Mouse (Mus musculus) lung, embryonic 14.5 days (tissue): ENCODE results near the gene Dock10. TPM values are rescaled to one million over a fixed set of nuclear protein-coding genes. Genes with fewer than 3 reads are reported as not detected.

Source experiments
- ATAC-seq: fragments of 200-750 bp; cut with Nextera tagmentation; 2 replicates; pipeline ENCODE4 v1.8.0; 2017; ENCODE audit warnings: mild to moderate bottlenecking, moderate TSS enrichment, moderate library complexity; ENCODE audit not compliant: insufficient read depth
- DNase-seq: peaks from one replicate; pipeline ENCODE4 v3.0.0-alpha.2; 2015
- H3K27ac ChIP-seq: fragments of 300-500 bp; sonication (generic); 2 replicates; pipeline ENCODE4 v1.5.1; 2014; ENCODE audit warnings: low read depth, mild to moderate bottlenecking, moderate library complexity
- H3K27me3 ChIP-seq: fragments of 300-500 bp; sonication (generic); 2 replicates; pipeline ENCODE4 v1.6.1; 2014; ENCODE audit warnings: low read length, control low read depth; ENCODE audit not compliant: insufficient read depth
- H3K36me3 ChIP-seq: fragments of 300-500 bp; sonication (generic); 2 replicates; pipeline ENCODE4 v1.6.1; 2014; ENCODE audit warnings: control low read depth; ENCODE audit not compliant: insufficient read depth
- H3K4me1 ChIP-seq: fragments of 300-500 bp; sonication (generic); 2 replicates; pipeline ENCODE4 v1.6.1; 2014; ENCODE audit warnings: antibody characterized with exemption, control low read depth; ENCODE audit not compliant: insufficient read depth
- H3K4me2 ChIP-seq: fragments of 300-500 bp; sonication (generic); 2 replicates; pipeline ENCODE4 v1.6.1; 2014; ENCODE audit warnings: mild to moderate bottlenecking
- H3K4me3 ChIP-seq: fragments of 300-500 bp; sonication (generic); 2 replicates; pipeline ENCODE4 v1.5.1; 2014; ENCODE audit warnings: low read depth, low read length
- H3K9ac ChIP-seq: fragments of 300-500 bp; sonication (generic); 2 replicates; pipeline ENCODE4 v1.6.1; 2014
- H3K9me3 ChIP-seq: fragments of 300-500 bp; sonication (generic); 2 replicates; pipeline ENCODE4 v1.6.1; 2016; ENCODE audit warnings: low read depth, low read length, control low read depth
- CTCF ChIP-seq: IDR thresholded peaks from 2 replicates; pipeline ENCODE4 v1.5.1; 2016; ENCODE audit warnings: antibody characterized with exemption, low read depth
- WGBS: fragments of 180-500 bp; shearing (Covaris S2); extraction: QIAGEN DNeasy Blood & Tissue Kit; methylation state at CpG from one replicate; pipeline ENCODE4 v1.1.7; 2014; 5-methylcytosine and 5-hydroxymethylcytosine counted together
- polyA plus RNA-seq: library from polyadenylated mRNA; unstranded; fragments of >200 nt; fragmentation: Nextera tagmentation; extraction: Ambion mirVana; gene quantifications from 2 replicates; pipeline ENCODE4 v1.2.1, GENCODE M21; 2014

The Dock10 gene
- polyA plus RNA-seq, 1 experiment from 2014 or later = 4.9 TPM

GRCm38 (mm10) chr1:80626800-80627199 is 131.5 kb downstream of the Dock10 start:
- no peak overlapping the region for H3K9ac ChIP-seq
- WGBS = 85% methylated on average over 4 of the region's 4 CpGs
- no peak overlapping the region for H3K4me3 ChIP-seq
- no peaks in the 10 kb centered on the region for H3K36me3 ChIP-seq
- H3K27me3 ChIP-seq = no peaks in the 10 kb centered on the region
- H3K4me2 ChIP-seq = no peak overlapping the region
- no peaks in the 10 kb centered on the region for H3K4me1 ChIP-seq
- no peak for TF ChIP-seq CTCF
- H3K9me3 ChIP-seq = no peaks in the 10 kb centered on the region
- H3K27ac ChIP-seq = no peak overlapping the region
- ATAC-seq (no peak), DNase-seq (no peak)

GRCm38 (mm10) chr1:80625371-80625770 is 133.0 kb downstream of the Dock10 start:
- no peak for TF ChIP-seq CTCF
- H3K27me3 ChIP-seq = no peaks in the 10 kb centered on the region
- no peak overlapping the region for H3K9ac ChIP-seq
- peak; percentile 52 for DNase-seq
- H3K4me3 ChIP-seq = no peak overlapping the region
- H3K4me1 ChIP-seq = no peaks in the 10 kb centered on the region
- no peak for ATAC-seq
- 36% methylated on average over 1 of the region's 1 CpGs for WGBS
- H3K36me3 ChIP-seq = no peaks in the 10 kb centered on the region
- H3K27ac ChIP-seq = no peak overlapping the region
- no peak overlapping the region for H3K4me2 ChIP-seq
- H3K9me3 ChIP-seq = no peaks in the 10 kb centered on the region

- 77% methylated on average over 4 of the region's 4 CpGs for WGBS
- Histone ChIP-seq H3K4me3 (no peak overlapping the region), H3K4me1 (no peaks in the 10 kb centered on the region), H3K4me2 (no peak overlapping the region), H3K27me3 (no peaks in the 10 kb centered on the region), H3K9ac (no peak overlapping the region), H3K36me3 (no peaks in the 10 kb centered on the region), H3K9me3 (no peaks in the 10 kb centered on the region), H3K27ac (no peak overlapping the region)
- ATAC-seq (no peak), DNase-seq (no peak)
- TF ChIP-seq CTCF = no peak
Observed at GRCm38 (mm10) chr1:80624552-80624951, 133.8 kb downstream of the Dock10 start.

DNA sequence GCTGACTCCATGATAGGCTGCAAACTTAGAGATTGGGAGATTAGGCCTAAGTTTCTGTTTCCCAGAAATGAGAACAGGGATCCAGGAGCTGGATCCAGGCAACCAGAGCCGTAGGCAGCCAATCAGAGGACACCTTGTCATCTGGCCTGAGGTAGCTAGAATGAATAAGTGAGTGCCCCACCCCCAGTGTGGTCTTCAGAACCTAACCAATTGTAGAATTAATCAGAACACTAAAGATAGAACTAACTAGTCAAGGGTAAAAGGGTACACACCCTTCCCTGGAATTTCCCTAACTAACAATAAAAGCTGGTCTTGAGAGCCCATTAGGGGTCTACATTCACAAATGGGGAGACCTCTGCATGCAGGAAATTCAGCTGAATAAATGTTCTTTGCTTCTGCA is 135.7 kb downstream of the Dock10 start:
- no peaks in the 10 kb centered on the region for H3K27me3 ChIP-seq
- no peaks in the 10 kb centered on the region for H3K9me3 ChIP-seq
- H3K4me2 ChIP-seq = no peak overlapping the region
- 86% methylated on average over 1 of the region's 1 CpGs for WGBS
- H3K36me3 ChIP-seq = no peaks in the 10 kb centered on the region
- no peak for DNase-seq
- no peak overlapping the region for H3K4me3 ChIP-seq
- TF ChIP-seq CTCF = no peak
- no peaks in the 10 kb centered on the region for H3K4me1 ChIP-seq
- no peak overlapping the region for H3K27ac ChIP-seq
- ATAC-seq = no peak
- H3K9ac ChIP-seq = no peak overlapping the region

DNA sequence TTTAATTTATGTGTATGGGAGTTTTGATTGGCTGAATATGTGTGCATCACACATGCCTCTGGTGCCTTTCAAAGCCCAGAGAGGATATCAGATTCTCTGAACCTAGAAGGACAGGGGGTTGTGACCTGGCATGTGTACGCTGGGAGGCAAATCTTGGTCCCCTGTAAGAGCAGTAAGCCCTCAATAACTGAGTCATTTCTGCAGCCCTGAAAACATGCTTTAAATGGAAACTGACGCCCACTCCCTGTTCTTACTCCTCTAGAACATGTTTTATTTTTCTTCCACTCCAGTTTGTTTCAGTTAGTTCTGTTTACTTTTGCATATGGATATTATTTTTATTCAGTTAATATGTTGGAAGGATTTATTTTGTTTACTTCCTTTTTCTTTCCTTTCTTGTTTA is 139.2 kb downstream of the Dock10 start:
- Histone ChIP-seq H3K36me3 (no peaks in the 10 kb centered on the region), H3K27me3 (no peaks in the 10 kb centered on the region), H3K4me3 (no peak overlapping the region), H3K27ac (no peak overlapping the region), H3K4me2 (no peak overlapping the region), H3K9me3 (no peaks in the 10 kb centered on the region), H3K9ac (no peak overlapping the region), H3K4me1 (no peaks in the 10 kb centered on the region)
- DNase-seq (no peak), ATAC-seq (no peak)
- TF ChIP-seq CTCF = no peak
- 72% methylated on average over 2 of the region's 2 CpGs for WGBS

- no peak overlapping the region for H3K4me3 ChIP-seq
- H3K4me2 ChIP-seq = no peak overlapping the region
- no peaks in the 10 kb centered on the region for H3K27me3 ChIP-seq
- DNase-seq (no peak), ATAC-seq (no peak)
- no peak overlapping the region for H3K9ac ChIP-seq
- no peaks in the 10 kb centered on the region for H3K4me1 ChIP-seq
- no peaks in the 10 kb centered on the region for H3K36me3 ChIP-seq
- no peaks in the 10 kb centered on the region for H3K9me3 ChIP-seq
- TF ChIP-seq CTCF = no peak
- H3K27ac ChIP-seq = no peak overlapping the region
- 79% methylated on average over 5 of the region's 5 CpGs for WGBS
Observed at GRCm38 (mm10) chr1:80616671-80617070, 141.7 kb downstream of the Dock10 start.

DNA sequence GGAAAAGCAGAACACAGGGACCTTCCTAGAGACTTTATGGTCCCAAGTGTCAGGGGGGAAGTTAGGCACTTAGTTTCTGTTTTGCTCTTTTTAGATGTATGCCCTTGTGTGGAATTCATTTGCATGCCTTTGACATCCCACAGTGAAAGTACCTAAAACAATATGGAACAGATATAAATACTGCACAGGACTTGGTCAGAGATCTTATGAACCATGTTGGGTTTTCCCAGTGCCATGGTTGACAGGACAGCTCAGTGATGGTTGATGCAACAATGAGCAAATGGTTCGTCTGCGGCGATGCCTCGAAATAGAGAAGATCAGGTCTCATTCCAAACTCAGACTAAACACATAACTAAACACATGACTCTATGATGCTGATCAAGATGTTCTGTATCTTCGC is 143.6 kb downstream of the Dock10 start:
- H3K9me3 ChIP-seq = no peaks in the 10 kb centered on the region
- no peak overlapping the region for H3K4me3 ChIP-seq
- no peaks in the 10 kb centered on the region for H3K4me1 ChIP-seq
- no peaks in the 10 kb centered on the region for H3K27me3 ChIP-seq
- no peaks in the 10 kb centered on the region for H3K36me3 ChIP-seq
- WGBS = 95% methylated on average over 5 of the region's 5 CpGs
- ATAC-seq = no peak
- H3K9ac ChIP-seq = no peak overlapping the region
- no peak for TF ChIP-seq CTCF
- DNase-seq = no peak
- H3K4me2 ChIP-seq = no peak overlapping the region
- no peak overlapping the region for H3K27ac ChIP-seq
